Mouse (Mus musculus) hindbrain, embryonic 11.5 days (tissue): ENCODE data around the gene Vmn2r21. TPM values are rescaled to one million over a fixed set of nuclear protein-coding genes. Genes with fewer than 3 reads are reported as not detected.

ENCODE experiments used
- polyA plus RNA-seq: library from polyadenylated mRNA; unstranded; fragments of >200 nt; fragmentation: Nextera tagmentation; extraction: Ambion mirVana; gene quantifications from 2 replicates; pipeline ENCODE4 v1.2.1, GENCODE M21; 2014

The Vmn2r21 gene
- polyA plus RNA-seq, 1 experiment from 2014 or later = not detected

Other genes starting within 250 kb of the Vmn2r21 start
- not detected in 2 replicates for gene Clec4e, start 243.5 kb downstream of the Vmn2r21 start, polyA plus RNA-seq
- gene Vmn2r19, start 225.1 kb downstream of the Vmn2r21 start, polyA plus RNA-seq = not detected in 2 replicates
- not detected in 2 replicates for gene Vmn2r20, start 115.3 kb downstream of the Vmn2r21 start, polyA plus RNA-seq
- gene Vmn2r22, start 117.3 kb upstream of the Vmn2r21 start, polyA plus RNA-seq = not detected in 2 replicates
- gene Vmn2r23, start 169.3 kb upstream of the Vmn2r21 start, polyA plus RNA-seq = not detected in 2 replicates
- not detected in 2 replicates for gene Vmn2r24, start 245.5 kb upstream of the Vmn2r21 start, polyA plus RNA-seq